Mouse (Mus musculus): ENCODE results near the gene Gm43518.

Gm43518 gene

DNA sequence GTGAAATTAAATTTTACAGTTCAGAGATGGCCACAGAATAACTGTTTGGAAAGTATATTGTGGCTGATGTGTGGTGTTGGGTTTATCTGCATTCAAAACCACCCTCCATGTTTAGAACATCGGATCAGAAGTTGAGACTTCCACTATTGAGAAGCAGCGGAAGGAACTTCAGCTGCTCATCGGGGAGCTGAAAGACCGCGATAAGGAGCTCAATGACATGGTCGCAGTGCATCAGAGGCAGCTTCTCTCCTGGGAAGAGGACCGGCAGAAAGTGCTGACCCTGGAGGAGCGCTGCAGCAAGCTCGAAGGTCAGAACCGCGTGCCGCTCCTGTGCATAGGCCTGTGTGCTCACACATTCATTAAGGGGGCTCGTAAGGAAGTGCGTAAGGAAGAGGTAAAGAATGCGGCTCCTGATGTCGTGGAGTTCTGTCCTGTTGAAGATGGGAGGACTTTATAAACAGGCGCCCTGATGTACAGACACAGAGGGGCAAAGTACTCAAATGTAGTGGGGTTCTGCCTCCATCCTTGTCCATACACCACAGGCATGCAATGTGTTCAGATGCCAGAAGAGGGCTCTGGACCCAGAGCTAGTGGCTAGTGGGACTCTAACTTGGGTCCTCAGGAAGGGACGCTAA lies 6.9 kb downstream of the Gm43518 start:
- peak; percentile 43 for DNase-seq (ENCODE audit: low read depth)

GRCm38 (mm10) chr5:123935931-123936330 lies 8.7 kb downstream of the Gm43518 start:
- no peak for DNase-seq (ENCODE audit: low read depth)

GRCm38 (mm10) chr5:123938479-123938878 lies 11.3 kb downstream of the Gm43518 start:
- DNase-seq (ENCODE audit: low read depth): no peak

DNA sequence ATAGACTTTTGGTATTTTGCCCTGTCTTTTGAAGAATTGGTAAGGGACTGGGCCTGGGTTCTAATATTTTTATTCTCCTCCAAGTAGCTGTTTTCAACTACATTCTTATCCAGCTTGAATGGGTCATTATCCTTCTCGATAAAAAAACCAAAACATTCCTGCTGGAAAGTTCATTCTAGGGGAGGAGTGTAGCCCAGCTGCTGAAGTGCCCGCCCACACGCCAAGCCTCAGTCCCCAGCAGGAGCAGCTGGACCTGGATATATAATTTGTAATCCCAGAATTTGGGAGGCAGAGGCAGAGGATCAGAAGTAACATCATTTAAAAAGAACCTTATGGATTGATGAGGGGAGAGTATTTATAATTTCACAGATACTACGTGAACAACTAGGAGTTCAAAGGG lies 19.3 kb downstream of the Gm43518 start:
- no peak for DNase-seq (ENCODE audit: low read depth)

DNA sequence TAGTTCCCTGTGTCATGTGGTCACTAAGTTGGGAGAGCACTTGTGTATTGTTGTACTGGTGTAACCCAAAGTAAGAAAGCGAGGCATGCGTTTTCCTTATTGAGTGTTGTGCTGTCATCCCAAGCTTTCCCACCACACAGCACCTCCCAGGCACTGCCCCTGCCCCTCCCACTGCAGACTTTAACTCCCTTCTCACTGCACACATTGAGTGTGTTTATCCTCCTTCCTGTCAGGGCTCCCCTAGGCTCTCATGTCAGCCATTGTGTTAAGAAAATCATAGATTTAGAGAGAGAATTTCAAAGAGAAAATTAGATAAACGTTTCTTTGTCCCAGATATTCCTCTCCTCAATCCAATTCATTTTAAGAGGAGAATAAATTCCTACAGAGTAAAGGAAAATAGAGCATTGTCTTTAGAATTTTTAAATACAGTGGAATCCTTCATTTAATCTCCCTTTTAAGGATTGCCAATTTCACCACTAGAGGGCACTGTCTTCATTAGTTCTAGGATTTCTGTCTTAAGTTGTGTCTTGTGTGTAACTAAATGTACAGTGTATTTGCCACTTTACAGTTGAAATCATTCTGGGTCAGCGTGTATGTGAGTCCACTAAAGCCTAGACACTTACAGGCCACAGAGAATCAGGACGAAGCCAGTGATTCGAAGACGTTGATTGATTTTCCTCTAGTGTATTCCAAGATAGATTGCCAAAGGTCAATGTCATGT lies 20.0 kb downstream of the Gm43518 start:
- peak; percentile 89 for DNase-seq (ENCODE audit: low read depth)

DNA sequence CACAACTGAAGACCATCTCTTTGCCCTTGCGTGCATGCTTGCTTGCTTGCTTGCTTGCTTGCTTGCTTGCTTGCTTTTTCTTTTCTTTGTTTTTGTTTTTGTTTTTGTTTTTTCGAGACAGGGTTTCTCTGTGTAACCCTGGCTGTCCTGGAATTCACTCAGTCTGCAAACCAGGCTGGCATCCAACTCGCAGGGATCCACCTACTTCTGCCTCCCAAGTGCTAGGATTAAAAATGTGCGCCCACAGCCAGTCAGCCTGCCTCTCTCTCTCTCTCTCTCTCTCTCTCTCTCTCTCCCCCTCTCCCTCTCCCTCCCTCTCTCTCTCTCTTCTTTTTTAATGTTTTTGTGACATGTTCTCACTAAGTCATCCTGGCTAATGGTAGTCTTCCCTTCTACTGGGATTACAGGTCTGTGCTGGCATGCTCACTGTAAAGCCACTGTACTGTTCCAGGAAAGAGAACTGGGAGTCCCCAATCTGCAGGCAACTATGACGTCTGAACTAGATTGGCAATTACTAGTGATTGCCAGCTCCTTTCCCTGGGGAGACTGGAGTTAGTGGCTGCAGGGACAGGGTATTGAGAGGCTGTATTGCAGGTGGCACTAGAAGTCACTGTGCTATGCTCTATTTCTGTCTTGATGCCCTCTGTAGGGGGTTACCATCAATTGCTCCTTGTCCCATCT lies 25.3 kb downstream of the Gm43518 start:
- no peak for DNase-seq (ENCODE audit: low read depth)

DNA sequence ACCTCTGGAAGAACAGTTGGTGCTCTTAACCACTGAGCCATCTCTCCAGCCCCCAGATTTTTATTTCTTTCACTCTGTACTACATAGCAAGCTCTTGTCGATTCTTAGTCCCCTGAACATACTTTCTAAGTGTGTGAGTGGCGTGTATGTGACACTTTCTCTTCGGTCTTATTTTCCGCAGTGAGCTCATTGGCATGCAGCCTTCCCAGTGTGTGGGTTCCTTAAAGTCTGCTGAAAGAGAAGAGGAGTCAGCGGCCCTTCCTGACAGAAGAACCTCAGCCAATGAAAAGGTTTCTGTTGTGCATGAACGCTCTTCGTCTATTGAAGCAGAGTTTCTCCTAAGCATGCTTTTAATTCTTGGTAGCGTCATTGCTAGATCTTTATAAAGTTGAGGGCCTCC lies 30.0 kb downstream of the Gm43518 start:
- DNase-seq (ENCODE audit: low read depth): no peak

- no peak for DNase-seq (ENCODE audit: low read depth)
These were observed 31.8 kb downstream of the Gm43518 start for GRCm38 (mm10) chr5:123959018-123959417.

- DNase-seq (ENCODE audit: low read depth): no peak
These were observed 32.9 kb downstream of the Gm43518 start for GRCm38 (mm10) chr5:123960129-123960528.

DNA sequence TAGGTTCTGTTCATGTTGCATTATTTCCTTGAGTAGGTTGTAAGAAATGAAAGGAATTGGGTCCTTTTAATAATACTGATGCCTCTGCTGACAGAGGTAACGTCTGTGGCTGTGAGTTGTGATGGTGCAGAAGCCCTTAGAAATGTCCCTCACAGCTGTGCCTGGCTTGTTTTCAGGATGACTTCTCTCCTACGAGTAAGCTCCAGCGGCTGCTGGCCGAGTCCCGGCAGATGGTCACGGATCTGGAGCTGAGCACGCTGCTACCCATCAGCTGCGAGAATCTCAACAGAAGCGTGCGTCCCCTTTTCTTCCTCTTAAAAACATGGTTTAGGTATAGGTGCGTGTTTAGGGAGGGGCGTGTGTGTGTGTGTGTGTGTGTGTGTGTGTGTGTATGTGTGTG lies 33.8 kb downstream of the Gm43518 start:
- DNase-seq (ENCODE audit: low read depth): no peak

GRCm38 (mm10) chr5:123964208-123964607 lies 37.0 kb downstream of the Gm43518 start:
- DNase-seq (ENCODE audit: low read depth): no peak

DNA sequence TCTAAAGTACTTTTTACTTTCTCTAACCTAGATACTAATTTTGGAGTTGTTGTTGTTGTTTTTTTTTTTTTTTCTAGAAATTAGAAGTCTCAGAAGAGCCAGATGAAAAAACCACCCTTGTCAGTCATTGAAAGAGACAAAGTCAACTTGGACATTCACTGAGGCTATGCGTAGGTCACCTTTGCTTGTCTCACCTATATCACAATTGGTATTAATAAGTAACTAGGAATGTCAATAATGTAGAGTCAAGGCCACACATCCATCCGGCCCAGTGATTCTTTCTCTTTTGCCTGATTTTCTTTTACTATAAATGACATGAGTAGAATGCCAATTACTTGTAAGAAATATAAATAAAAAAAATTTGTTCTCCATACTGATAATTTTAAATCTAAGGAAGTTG lies 39.5 kb downstream of the Gm43518 start:
- no peak for DNase-seq (ENCODE audit: low read depth)

GRCm38 (mm10) chr5:123968468-123968867 lies 41.2 kb downstream of the Gm43518 start:
- no peak for DNase-seq (ENCODE audit: low read depth)

- no peak for DNase-seq (ENCODE audit: low read depth)
These were observed 42.0 kb downstream of the Gm43518 start for GRCm38 (mm10) chr5:123969216-123969615.

DNA sequence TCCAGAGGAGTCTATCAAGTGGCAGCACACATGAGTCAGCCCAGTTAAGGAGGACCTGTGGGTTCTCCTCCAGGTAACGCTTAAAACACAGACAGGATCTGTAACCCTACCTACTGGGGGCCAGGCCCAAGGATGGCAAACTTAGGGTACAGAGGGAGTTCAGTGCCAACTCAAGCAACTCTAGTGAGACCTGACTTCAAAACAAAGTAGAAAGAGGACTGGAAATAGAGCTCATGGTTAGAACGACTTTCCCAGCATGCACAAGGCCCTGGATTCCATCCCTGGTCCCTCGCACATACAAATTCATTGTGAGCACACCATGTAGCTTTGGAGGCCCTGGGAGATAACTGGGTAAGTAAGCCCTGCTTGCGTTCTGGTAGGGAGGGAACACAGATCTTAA lies 43.4 kb downstream of the Gm43518 start:
- no peak for DNase-seq (ENCODE audit: low read depth)

GRCm38 (mm10) chr5:123972453-123972852 lies 45.2 kb downstream of the Gm43518 start:
- DNase-seq (ENCODE audit: low read depth): no peak

- DNase-seq (ENCODE audit: low read depth): peak; percentile 86
These were observed 46.3 kb downstream of the Gm43518 start, which contains the start of gene Hip1r for GRCm38 (mm10) chr5:123973299-123974178. Gene Hip1r (plus strand): TSS chr5:123973628.

GRCm38 (mm10) chr5:123974179-123974485 lies 46.9 kb downstream of the Gm43518 start:
- DNase-seq (ENCODE audit: low read depth): peak; percentile 66

DNA sequence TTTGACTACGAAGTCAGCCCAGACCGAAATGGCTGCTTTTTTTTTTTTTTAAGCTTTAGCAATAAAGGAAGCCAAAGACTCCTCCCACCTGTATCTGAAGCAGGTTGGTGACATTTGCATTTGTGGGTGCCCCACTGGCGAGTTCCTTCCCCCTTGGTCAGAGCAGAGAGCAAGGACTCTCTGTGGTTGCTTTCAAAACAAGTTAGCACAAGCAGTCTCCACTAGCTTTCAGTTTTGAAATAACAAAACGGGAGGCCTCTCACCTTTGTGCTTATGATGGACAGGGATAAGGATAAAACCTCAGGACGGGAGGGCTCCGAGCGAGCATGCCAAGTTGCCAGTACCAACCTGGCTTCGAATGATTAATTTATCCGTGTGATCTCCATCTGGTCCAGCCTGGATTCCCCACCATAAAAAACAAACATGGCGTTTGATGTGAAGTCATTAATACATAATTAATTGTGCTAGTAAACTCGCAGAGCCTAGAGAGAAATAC lies 47.4 kb downstream of the Gm43518 start:
- peak; percentile 89 for DNase-seq (ENCODE audit: low read depth)

DNA sequence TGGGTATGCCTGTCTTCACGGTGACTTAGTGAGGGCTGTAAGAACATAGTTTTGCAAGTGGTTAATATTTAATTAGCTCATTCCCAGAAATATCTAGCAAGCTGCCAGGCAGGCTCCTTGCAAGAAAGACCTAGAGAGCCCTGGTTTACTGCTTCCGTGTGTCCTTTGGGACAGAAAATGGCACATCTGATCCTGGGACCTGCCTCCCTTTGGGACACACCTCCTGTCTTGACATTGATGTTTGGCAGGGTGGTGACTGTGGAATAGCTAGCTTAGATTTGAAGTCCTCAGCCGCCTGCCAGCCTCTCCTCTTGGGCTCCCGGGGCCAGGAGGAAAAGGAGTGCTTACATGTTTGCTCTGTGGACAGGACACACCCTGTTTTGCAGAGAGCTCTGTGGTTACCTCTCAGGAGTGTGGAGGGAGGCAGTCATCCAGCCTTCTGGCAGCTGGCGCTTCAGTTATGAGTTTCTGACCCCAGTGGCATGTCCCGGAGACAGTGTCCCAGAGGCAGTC lies 48.5 kb downstream of the Gm43518 start:
- DNase-seq (ENCODE audit: low read depth): peak; percentile 60

GRCm38 (mm10) chr5:123977231-123977630 lies 50.0 kb downstream of the Gm43518 start:
- DNase-seq (ENCODE audit: low read depth): no peak

- no peak for DNase-seq (ENCODE audit: low read depth)
These were observed 50.9 kb downstream of the Gm43518 start for GRCm38 (mm10) chr5:123978131-123978530.

Data from induced T-regulatory cell, adult 2 months (primary cell).